Mouse (Mus musculus) embryonic facial prominence, embryonic 14.5 days (tissue): ENCODE results near the gene Hoxb5. TPM values are rescaled to one million over a fixed set of nuclear protein-coding genes. Genes with fewer than 3 reads are reported as not detected.

Experiments
- ATAC-seq: fragments of 200-750 bp; cut with Nextera tagmentation; 2 replicates; pipeline ENCODE4 v1.8.0; 2017; ENCODE audit warnings: low read depth, moderate number of reproducible peaks, moderate TSS enrichment
- DNase-seq: peaks from one replicate; pipeline ENCODE4 v3.0.0-alpha.2; 2015; ENCODE audit warnings: low spot score
- H3K27ac ChIP-seq: fragments of 300-500 bp; sonication (generic); replicated peaks from 2 replicates; pipeline ENCODE4 v1.5.1; 2014; ENCODE audit warnings: low read depth, mild to moderate bottlenecking, low read length, moderate library complexity
- H3K27me3 ChIP-seq: fragments of 300-500 bp; sonication (generic); replicated peaks from 2 replicates; pipeline ENCODE4 v1.6.1; 2014; ENCODE audit warnings: low read length; ENCODE audit not compliant: control insufficient read depth, insufficient read depth
- H3K36me3 ChIP-seq: fragments of 300-500 bp; sonication (generic); 2 replicates; pipeline ENCODE4 v1.6.1; 2014; ENCODE audit warnings: low read length, mixed read lengths; ENCODE audit not compliant: control insufficient read depth, insufficient read depth
- H3K4me1 ChIP-seq: fragments of 300-500 bp; sonication (generic); 2 replicates; pipeline ENCODE4 v1.6.1; 2014; ENCODE audit warnings: antibody characterized with exemption, low read length; ENCODE audit not compliant: control insufficient read depth, insufficient read depth
- H3K4me2 ChIP-seq: fragments of 300-500 bp; sonication (generic); 2 replicates; pipeline ENCODE4 v1.6.1; 2014; ENCODE audit warnings: low read depth, mild to moderate bottlenecking, low read length, moderate library complexity, mixed read lengths
- H3K4me3 ChIP-seq: fragments of 300-500 bp; sonication (generic); 2 replicates; pipeline ENCODE4 v1.5.1; 2014; ENCODE audit warnings: low read depth, mild to moderate bottlenecking, low read length
- H3K9ac ChIP-seq: fragments of 300-500 bp; sonication (generic); 2 replicates; pipeline ENCODE4 v1.6.1; 2014; ENCODE audit warnings: low read depth, mild to moderate bottlenecking, low read length, moderate library complexity, mixed read lengths
- H3K9me3 ChIP-seq: fragments of 300-500 bp; sonication (generic); 2 replicates; pipeline ENCODE4 v1.6.1; 2016; ENCODE audit warnings: low read length; ENCODE audit not compliant: control insufficient read depth
- WGBS: fragments of 180-500 bp; shearing (Covaris S2); extraction: QIAGEN DNeasy Blood & Tissue Kit; methylation state at CpG from one replicate; pipeline ENCODE4 v1.1.7; 2014; 5-methylcytosine and 5-hydroxymethylcytosine counted together
- polyA plus RNA-seq: library from polyadenylated mRNA; unstranded; fragments of >200 nt; fragmentation: Nextera tagmentation; extraction: Ambion mirVana; gene quantifications from 2 replicates; pipeline ENCODE4 v1.2.1, GENCODE M21; 2014

Gene Hoxb5
- polyA plus RNA-seq, 1 experiment from 2014 or later: 1.8 TPM

- Histone ChIP-seq H3K9me3 (no peaks in the 10 kb centered on the region), H3K9ac (no peak overlapping the region), H3K27ac (no peak overlapping the region), H3K27me3 (peaks cover 99% of the 10 kb centered on the region), H3K4me2 (no peak overlapping the region), H3K4me1 (no peaks in the 10 kb centered on the region), H3K4me3 (no peak overlapping the region), H3K36me3 (no peaks in the 10 kb centered on the region)
- DNase-seq (peak; percentile 87), ATAC-seq (no peak; the same call in 1 of the 2 replicates)
- WGBS: under 1% methylated on average over 9 of the region's 9 CpGs
Measured at GRCm38 (mm10) chr11:96278773-96279172, 24.4 kb upstream of the Hoxb5 start.

GRCm38 (mm10) chr11:96279421-96280233 is 23.5 kb upstream of the Hoxb5 start:
- WGBS: 3% methylated on average over 31 of the region's 31 CpGs
- peaks cover 99% of the 10 kb centered on the region for H3K27me3 ChIP-seq
- no peak overlapping the region for H3K9ac ChIP-seq
- no peak overlapping the region for H3K4me2 ChIP-seq
- DNase-seq (no peak), ATAC-seq (no peak)
- no peak overlapping the region for H3K4me3 ChIP-seq
- H3K27ac ChIP-seq: no peak overlapping the region
- H3K9me3 ChIP-seq: no peaks in the 10 kb centered on the region
- peaks cover 3% of the 10 kb centered on the region; the same call in 1 of the 2 replicates for H3K4me1 ChIP-seq
- H3K36me3 ChIP-seq: no peaks in the 10 kb centered on the region

GRCm38 (mm10) chr11:96280399-96281378 is 22.4 kb upstream of the Hoxb5 start:
- Histone ChIP-seq H3K27ac (no peak overlapping the region), H3K9ac (no peak overlapping the region), H3K4me1 (peaks cover 4% of the 10 kb centered on the region; the same call in 1 of the 2 replicates), H3K4me2 (no peak overlapping the region), H3K9me3 (no peaks in the 10 kb centered on the region), H3K27me3 (peaks cover 98% of the 10 kb centered on the region), H3K4me3 (no peak overlapping the region), H3K36me3 (no peaks in the 10 kb centered on the region)
- DNase-seq (no peak), ATAC-seq (no peak)
- WGBS: 18% methylated on average over 8 of the region's 8 CpGs

- ATAC-seq (no peak), DNase-seq (no peak)
- Histone ChIP-seq H3K9ac (no peak overlapping the region), H3K27me3 (peaks cover 98% of the 10 kb centered on the region), H3K4me1 (peaks cover 4% of the 10 kb centered on the region; the same call in 1 of the 2 replicates), H3K9me3 (no peaks in the 10 kb centered on the region), H3K27ac (no peak overlapping the region), H3K4me3 (no peak overlapping the region), H3K36me3 (no peaks in the 10 kb centered on the region), H3K4me2 (no peak overlapping the region)
- 5% methylated on average over 18 of the region's 18 CpGs for WGBS
Measured at GRCm38 (mm10) chr11:96281396-96281795, 21.7 kb upstream of the Hoxb5 start.

- DNase-seq: no peak
- no peaks in the 10 kb centered on the region for H3K36me3 ChIP-seq
- H3K27ac ChIP-seq: no peak within 1 kb of the TSS
- H3K4me2 ChIP-seq: no peak within 1 kb of the TSS
- H3K4me1 ChIP-seq: peaks cover 4% of the 10 kb centered on the region; the same call in 1 of the 2 replicates
- no peak within 1 kb of the TSS for H3K9ac ChIP-seq
- H3K4me3 ChIP-seq: no peak within 1 kb of the TSS
- no peak for ATAC-seq
- no peaks in the 10 kb centered on the region for H3K9me3 ChIP-seq
- peaks cover 98% of the 10 kb centered on the region for H3K27me3 ChIP-seq
- 1% methylated on average over 27 of the region's 27 CpGs for WGBS
Measured at GRCm38 (mm10) chr11:96281855-96282570, 21.1 kb upstream of the Hoxb5 start, which contains the start of gene Hoxb8. TSS of gene Hoxb8 (plus strand) at chr11:96281905.

GRCm38 (mm10) chr11:96282795-96283430 is 20.2 kb upstream of the Hoxb5 start:
- H3K4me2 ChIP-seq: no peak overlapping the region
- under 1% methylated on average over 45 of the region's 49 CpGs for WGBS
- no peak overlapping the region for H3K4me3 ChIP-seq

GRCm38 (mm10) chr11:96284041-96284749 is 18.9 kb upstream of the Hoxb5 start:
- DNase-seq: no peak
- ATAC-seq: peak; percentile 67; the same call in 1 of the 2 replicates
- H3K9ac ChIP-seq: no peak overlapping the region

More at GRCm38 (mm10) chr11:96282795-96283430, 20.2 kb upstream of the Hoxb5 start:
- H3K9me3 ChIP-seq: no peaks in the 10 kb centered on the region
- peaks cover 4% of the 10 kb centered on the region; the same call in 1 of the 2 replicates for H3K4me1 ChIP-seq
- H3K27ac ChIP-seq: no peak overlapping the region
- H3K36me3 ChIP-seq: no peaks in the 10 kb centered on the region
- DNase-seq: no peak
- no peak for ATAC-seq
- H3K27me3 ChIP-seq: peaks cover 98% of the 10 kb centered on the region
- no peak overlapping the region for H3K9ac ChIP-seq

More at GRCm38 (mm10) chr11:96284041-96284749, 18.9 kb upstream of the Hoxb5 start:
- Histone ChIP-seq H3K9me3 (no peaks in the 10 kb centered on the region), H3K4me3 (peak overlapping the region; percentile 26), H3K4me1 (peaks cover 4% of the 10 kb centered on the region; the same call in 1 of the 2 replicates), H3K27me3 (peaks cover 98% of the 10 kb centered on the region), H3K4me2 (peak overlapping the region; percentile 48), H3K27ac (no peak overlapping the region), H3K36me3 (no peaks in the 10 kb centered on the region)
- 0% methylated on average over 40 of the region's 49 CpGs for WGBS
